Mouse (Mus musculus) MEL (cell line): ENCODE results near the gene Cpox. TPM values are rescaled to one million over a fixed set of nuclear protein-coding genes. Genes with fewer than 3 reads are reported as not detected.
A peak's percentile ranks its signal among the peaks of the same experiment; 100 is the strongest.

Experiments
- DNase-seq: peaks from one replicate; pipeline ENCODE4 v3.0.0; 2011; ENCODE audit warnings: low read depth, low spot score
- H3K27ac ChIP-seq: 2 replicates; pipeline ENCODE4 v1.5.1; 2012; ENCODE audit warnings: low read depth, mild to moderate bottlenecking, control low read depth, low read length, moderate library complexity; ENCODE audit not compliant: control insufficient read depth
- H3K27me3 ChIP-seq, 2 experiments: fragments of 150-350 bp in 1 of 2; sonication (generic) in 1 of 2; 2 replicates each; pipeline ENCODE4 v1.6.1; 2012; ENCODE audit warnings: low read length in 2 of 2, mild to moderate bottlenecking in 2 of 2, improper control_type of control experiment in 1 of 2, moderate library complexity in 1 of 2; ENCODE audit not compliant: insufficient read depth in 2 of 2, control insufficient read depth in 1 of 2
- H3K36me3 ChIP-seq, 2 experiments: 2 replicates each; pipeline ENCODE4 v1.6.1; 2012 to 2014; ENCODE audit warnings: low read length in 2 of 2, improper control_type of control experiment in 1 of 2, inconsistent platforms in 1 of 2, mild to moderate bottlenecking in 1 of 2; ENCODE audit not compliant: insufficient read depth in 2 of 2, control insufficient read depth in 1 of 2
- H3K4me1 ChIP-seq, 2 experiments: fragments of 150-350 bp in 1 of 2; sonication (generic) in 1 of 2; 2 replicates each; pipeline ENCODE4 v1.6.1; 2012; ENCODE audit warnings: low read length in 2 of 2, improper control_type of control experiment in 1 of 2, mild to moderate bottlenecking in 1 of 2; ENCODE audit not compliant: insufficient read depth in 2 of 2, control insufficient read depth in 1 of 2
- H3K4me3 ChIP-seq, 2 experiments: fragments of 150-350 bp in 1 of 2; sonication (generic) in 1 of 2; 2 replicates each; pipeline ENCODE4 v1.5.1; 2012; ENCODE audit warnings: low read depth in 2 of 2, low read length in 2 of 2, mild to moderate bottlenecking in 2 of 2, moderate library complexity in 2 of 2, control low read depth in 1 of 2, improper control_type of control experiment in 1 of 2; ENCODE audit not compliant: control insufficient read depth in 1 of 2, insufficient read depth in 1 of 2
- H3K79me2 ChIP-seq: 2 replicates; pipeline ENCODE4 v1.6.1; 2012; ENCODE audit warnings: mild to moderate bottlenecking, low read length, moderate library complexity; ENCODE audit not compliant: control insufficient read depth, poor library complexity, insufficient read depth
- H3K9ac ChIP-seq: 2 replicates; pipeline ENCODE4 v1.6.1; 2012; ENCODE audit warnings: low read depth, mild to moderate bottlenecking, control low read depth, low read length, moderate library complexity; ENCODE audit not compliant: control insufficient read depth, poor library complexity, severe bottlenecking
- H3K9me3 ChIP-seq: fragments of 150-350 bp; sonication (generic); replicated peaks from 2 replicates; pipeline ENCODE4 v1.6.1; 2012; ENCODE audit warnings: mild to moderate bottlenecking, low read length, improper control_type of control experiment, moderate library complexity; ENCODE audit not compliant: insufficient read depth
- CHD1 ChIP-seq: IDR thresholded peaks from 2 replicates; pipeline ENCODE4 v1.6.1; 2012; ENCODE audit warnings: low read depth, mild to moderate bottlenecking, inconsistent platforms, low read length, improper control_type of control experiment
- ETS1 ChIP-seq: IDR thresholded peaks from 2 replicates; pipeline ENCODE4 v1.6.1; 2012; ENCODE audit warnings: low read depth, mild to moderate bottlenecking, inconsistent platforms, low read length, improper control_type of control experiment, moderate library complexity
- GABPA ChIP-seq: IDR thresholded peaks from 2 replicates; pipeline ENCODE4 v1.6.1; 2012; ENCODE audit warnings: low read depth, mild to moderate bottlenecking, inconsistent platforms, low read length, improper control_type of control experiment, moderate library complexity
- HCFC1 ChIP-seq: IDR thresholded peaks from 2 replicates; pipeline ENCODE4 v1.6.1; 2012; ENCODE audit warnings: low read depth, mild to moderate bottlenecking, inconsistent platforms, low read length, improper control_type of control experiment, moderate library complexity
- MYB ChIP-seq: IDR thresholded peaks from 2 replicates; pipeline ENCODE4 v1.6.1; 2011; ENCODE audit warnings: mild to moderate bottlenecking, low read depth, low read length, improper control_type of control experiment
- POLR2A ChIP-seq, 2 experiments: IDR thresholded peaks; 2 replicates each; pipeline ENCODE4 v1.6.1; 2011 to 2012; ENCODE audit warnings: low read length in 2 of 2, mild to moderate bottlenecking in 2 of 2, control low read depth in 1 of 2, improper control_type of control experiment in 1 of 2, low read depth in 1 of 2, moderate library complexity in 1 of 2; ENCODE audit not compliant: control insufficient read depth in 1 of 2, insufficient read depth in 1 of 2, poor library complexity in 1 of 2
- POLR2AphosphoS2 ChIP-seq: IDR thresholded peaks from 2 replicates; pipeline ENCODE4 v1.6.1; 2011; ENCODE audit warnings: low read length, improper control_type of control experiment
- SIN3A ChIP-seq: IDR thresholded peaks from 2 replicates; pipeline ENCODE4 v1.6.1; 2012; ENCODE audit warnings: low read length, improper control_type of control experiment, inconsistent platforms
- SMC3 ChIP-seq: IDR thresholded peaks from 2 replicates; pipeline ENCODE4 v1.6.1; 2011; ENCODE audit warnings: low read depth, low read length, improper control_type of control experiment
- TAL1 ChIP-seq: IDR thresholded peaks from 2 replicates; pipeline ENCODE4 v1.6.1; 2012; ENCODE audit warnings: mild to moderate bottlenecking, inconsistent platforms, low read length, moderate library complexity, mixed read lengths
- ZNF384 ChIP-seq: IDR thresholded peaks from 2 replicates; pipeline ENCODE4 v1.6.1; 2012; ENCODE audit warnings: low read depth, mild to moderate bottlenecking, inconsistent platforms, low read length, improper control_type of control experiment
- polyA plus RNA-seq, 2 experiments: library from polyadenylated mRNA; stranded (reverse) in 1 of 2; unstranded in 1 of 2; fragments of >175 nt in 1 of 2; fragments of >200 nt in 1 of 2; gene quantifications; 2 replicates each; pipeline versions ENCODE4 v1.2.1 to v1.2.4; 2012; ENCODE audit warnings: low replicate concordance in 2 of 2, low read depth in 1 of 2; ENCODE audit not compliant: insufficient read length in 2 of 2, insufficient read depth in 1 of 2, missing spikeins in 1 of 2
- total RNA-seq: library from RNA; depleted of rRNA; stranded (reverse); fragments of 300-350 nt; gene quantifications from 2 replicates; pipeline ENCODE4 v1.2.3, GENCODE M21; 2012

The Cpox gene
- total and polyA plus RNA-seq, 3 experiments: 110 to 421 (median 159) TPM

DNA sequence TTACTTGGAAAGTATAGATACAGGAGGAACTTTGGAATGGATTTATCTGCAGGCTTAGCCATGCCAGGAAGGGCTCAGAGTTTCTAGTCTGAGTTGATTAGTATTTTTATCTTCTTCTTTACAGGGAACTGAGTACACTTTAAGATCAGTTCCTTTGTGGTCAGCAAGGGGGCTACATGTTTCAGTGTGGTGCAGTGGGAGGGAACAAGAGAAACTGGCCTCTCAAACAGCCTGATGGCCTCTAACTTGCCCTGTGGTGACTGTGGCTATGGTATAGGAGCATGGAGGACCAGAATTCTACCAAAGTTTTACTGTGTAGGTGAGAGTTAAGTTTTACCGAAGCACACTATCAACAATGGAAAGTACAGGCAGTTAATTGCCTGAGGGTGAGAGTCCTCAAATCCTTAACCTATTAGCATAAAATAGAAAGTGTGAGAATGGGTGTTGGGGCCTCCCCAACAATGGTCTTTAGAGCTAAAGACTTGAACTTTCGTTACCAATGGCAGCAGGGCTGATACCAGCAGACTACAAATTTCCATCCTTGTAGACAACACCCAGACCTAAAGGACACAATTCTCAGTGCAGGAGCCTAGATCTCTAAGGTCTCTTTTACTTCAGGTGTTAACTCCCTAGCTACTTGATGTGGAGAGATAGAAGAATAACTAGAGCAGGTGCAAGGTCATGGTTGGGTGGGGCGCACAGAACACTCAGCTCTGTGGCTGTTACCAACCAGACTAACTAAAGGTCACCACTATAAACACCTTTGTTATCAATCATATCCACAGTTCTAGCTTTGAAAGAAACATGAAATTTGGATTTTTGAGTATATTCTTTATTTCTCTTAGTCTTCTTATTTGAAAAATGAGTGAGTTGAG is 38.7 kb downstream of the Cpox start:
- Histone ChIP-seq H3K27me3 (peaks cover 0 to 2% of the 10 kb centered on the region in 2 experiments; a peak in 1 of 4 replicates), H3K4me1 (no peaks in the 10 kb centered on the region; a peak in 1 of 4 replicates)
- TF ChIP-seq SMC3 (no peak), HCFC1 (no peak), GABPA (no peak), TAL1 (no peak), MYB (no peak), POLR2A (IDR thresholded peaks at IDR 0.05; ENCODE audit: control insufficient read depth in 1 of 2, insufficient read depth in 1 of 2, low read depth in 1 of 2, low read length in 2 of 2, poor library complexity in 1 of 2) (no peak), SIN3A (no peak), ETS1 (no peak)
- TF ChIP-seq, all 39 proteins: peak for 0
- peaks cover 0 to 5% of the 10 kb centered on the region in 2 experiments; a peak in 2 of 4 replicates for H3K36me3 ChIP-seq
- no peak overlapping the region for H3K9ac ChIP-seq
- H3K4me3 ChIP-seq: no peak overlapping the region
- H3K9me3 ChIP-seq: no peaks in the 10 kb centered on the region
- no peak for DNase-seq
- H3K27ac ChIP-seq: no peak overlapping the region
- no peaks in the 10 kb centered on the region for H3K79me2 ChIP-seq

DNA sequence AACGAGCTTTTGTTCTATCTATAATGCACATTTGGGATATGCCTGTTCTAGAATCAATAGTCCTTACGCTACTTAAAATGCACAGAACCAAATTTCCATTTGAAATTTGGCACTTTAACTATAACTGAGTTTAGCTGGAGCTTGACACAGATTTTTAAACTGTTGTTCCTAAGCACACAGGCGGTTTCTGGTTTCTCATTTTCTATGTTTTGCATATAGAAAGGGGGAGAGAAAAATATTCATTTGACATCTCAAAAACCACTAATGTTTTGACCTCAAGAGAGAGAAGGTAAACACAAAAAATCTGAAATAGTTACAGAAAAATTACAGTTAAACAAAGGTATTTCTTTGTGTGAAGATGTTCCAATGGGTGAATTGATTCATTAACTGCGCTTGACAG is 39.4 kb downstream of the Cpox start:
- Histone ChIP-seq H3K4me3 (no peak overlapping the region), H3K9me3 (no peaks in the 10 kb centered on the region), H3K36me3 (peaks cover 0 to 4% of the 10 kb centered on the region in 2 experiments; a peak in 2 of 4 replicates), H3K27me3 (peaks cover 0 to 2% of the 10 kb centered on the region in 2 experiments; a peak in 2 of 4 replicates), H3K79me2 (no peaks in the 10 kb centered on the region), H3K9ac (no peak overlapping the region), H3K27ac (no peak overlapping the region), H3K4me1 (no peaks in the 10 kb centered on the region; a peak in 1 of 4 replicates)
- DNase-seq: no peak
- no peak for TF ChIP-seq CHD1
- TF ChIP-seq, all 39 proteins: peak for 0

- TF ChIP-seq ZNF384 (peak; percentile 92), POLR2AphosphoS2 (no peak)
- H3K36me3 ChIP-seq: peaks cover 0 to 4% of the 10 kb centered on the region in 2 experiments; a peak in 2 of 4 replicates
- peaks cover 0 to 4% of the 10 kb centered on the region in 2 experiments; a peak in 3 of 4 replicates for H3K27me3 ChIP-seq
- no peaks in the 10 kb centered on the region for H3K4me1 ChIP-seq
- H3K9me3 ChIP-seq: no peaks in the 10 kb centered on the region
- peak; percentile 43 for DNase-seq
- H3K4me3 ChIP-seq: peak overlapping the region; percentile 62 to 88
- no peak overlapping the region for H3K27ac ChIP-seq
- H3K79me2 ChIP-seq: no peaks in the 10 kb centered on the region
- H3K9ac ChIP-seq: peak overlapping the region; percentile 64
Measured at GRCm38 (mm10) chr16:58712221-58712620, 42.1 kb downstream of the Cpox start.
